Mouse (Mus musculus) spleen, postnatal 10 days (tissue): ENCODE results near the gene Ttll12.
A peak's percentile ranks its signal among the peaks of the same experiment; 100 is the strongest.

Experiments used
- DNase-seq, 2 experiments: peaks; one replicate each; pipeline ENCODE4 v3.0.0; 2021 to 2022; ENCODE audit warnings: low spot score in 2 of 2

Ttll12 gene

GRCm38 (mm10) chr15:83594513-83595363, at the start of gene Ttll12:
Gene Ttll12, minus strand, starts transcription at chr15:83595157.
- DNase-seq, result peak; percentile 89 to 97

DNA sequence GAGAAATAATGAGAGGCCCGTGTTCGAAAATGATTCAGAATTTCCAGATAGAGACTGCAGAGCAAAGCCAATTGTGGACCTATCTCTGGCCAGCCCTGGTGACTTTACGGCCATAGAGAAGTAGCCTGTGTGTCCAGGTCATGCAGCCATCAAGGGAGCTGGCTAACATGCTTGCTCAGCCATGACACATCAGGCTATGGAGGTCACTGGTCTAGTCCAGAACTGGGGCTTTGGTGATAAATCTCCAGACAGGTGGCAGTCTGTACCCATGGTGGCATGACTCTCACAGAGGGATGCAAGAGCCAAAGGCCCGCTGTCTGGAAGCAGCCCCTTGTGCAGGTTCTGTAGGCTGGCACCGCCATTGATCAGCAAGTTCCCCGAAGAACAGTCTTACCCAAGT, 47.6 kb upstream of the Ttll12 start:
- no peak for DNase-seq

DNA sequence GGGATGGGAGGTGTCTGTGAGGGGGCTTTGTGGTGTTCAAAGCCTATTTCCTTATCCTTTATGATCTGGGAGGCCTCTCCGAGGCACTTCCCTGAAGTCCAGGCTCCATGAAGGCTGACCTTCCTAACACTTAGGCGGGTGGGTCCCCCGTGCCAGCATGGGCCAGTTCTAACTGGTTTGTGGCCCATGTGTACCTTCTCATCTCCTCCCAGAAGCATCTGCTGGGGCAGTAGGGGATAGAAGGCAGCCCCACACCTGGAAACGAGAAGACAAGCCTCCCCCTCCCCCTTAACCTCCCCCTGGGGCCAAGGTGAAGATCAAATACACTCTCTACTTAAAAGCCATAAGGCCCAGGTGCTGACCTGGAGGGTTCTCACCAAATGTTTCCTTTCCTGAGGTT, 45.3 kb upstream of the Ttll12 start:
- DNase-seq, result no peak

- no peak for DNase-seq
These were observed 44.2 kb upstream of the Ttll12 start for GRCm38 (mm10) chr15:83639160-83639559.

GRCm38 (mm10) chr15:83638196-83638899, 43.4 kb upstream of the Ttll12 start:
- DNase-seq, result no peak

GRCm38 (mm10) chr15:83636759-83637158, 41.8 kb upstream of the Ttll12 start:
- no peak for DNase-seq

- no peak for DNase-seq
These were observed 40.3 kb upstream of the Ttll12 start for GRCm38 (mm10) chr15:83635251-83635650.

DNA sequence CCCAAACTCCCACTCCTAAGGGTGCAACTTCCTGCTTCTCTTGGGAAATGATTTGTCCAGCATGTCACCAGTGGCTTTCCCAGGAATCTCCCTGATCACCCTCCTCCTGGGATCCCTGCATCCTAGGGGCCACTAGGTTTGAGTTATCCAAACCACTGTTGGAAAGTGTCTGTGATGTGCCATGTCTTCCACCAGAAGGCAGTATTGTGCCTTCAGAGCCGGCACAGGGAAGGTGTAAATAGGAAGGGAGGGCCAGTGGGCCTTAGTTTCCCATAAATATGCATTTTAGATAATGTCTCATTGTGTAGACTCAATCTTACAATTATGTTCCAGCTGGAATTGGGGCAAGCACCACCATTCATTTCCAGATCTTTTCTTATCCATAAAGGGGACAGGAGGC, 39.1 kb upstream of the Ttll12 start:
- no peak for DNase-seq

DNA sequence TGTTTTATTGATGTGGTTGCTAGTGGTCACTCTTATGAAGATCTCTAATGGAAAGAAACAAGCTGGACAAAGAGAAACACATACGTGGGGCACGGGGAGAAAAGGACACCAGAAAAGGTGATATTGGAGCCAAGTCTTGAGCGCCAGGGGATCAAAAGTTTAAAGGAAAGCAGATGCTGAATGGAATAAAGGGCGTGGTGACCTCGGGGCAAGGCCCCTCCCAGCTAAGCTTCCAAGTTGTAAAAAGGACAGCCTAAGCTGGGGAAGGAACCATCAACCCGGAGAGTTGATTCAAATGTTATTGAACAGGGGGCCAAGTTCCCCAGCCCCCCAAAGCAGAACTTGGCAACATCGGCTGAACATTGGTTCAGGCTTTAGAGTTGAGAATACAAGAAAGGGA, 36.1 kb upstream of the Ttll12 start:
- no peak for DNase-seq

DNA sequence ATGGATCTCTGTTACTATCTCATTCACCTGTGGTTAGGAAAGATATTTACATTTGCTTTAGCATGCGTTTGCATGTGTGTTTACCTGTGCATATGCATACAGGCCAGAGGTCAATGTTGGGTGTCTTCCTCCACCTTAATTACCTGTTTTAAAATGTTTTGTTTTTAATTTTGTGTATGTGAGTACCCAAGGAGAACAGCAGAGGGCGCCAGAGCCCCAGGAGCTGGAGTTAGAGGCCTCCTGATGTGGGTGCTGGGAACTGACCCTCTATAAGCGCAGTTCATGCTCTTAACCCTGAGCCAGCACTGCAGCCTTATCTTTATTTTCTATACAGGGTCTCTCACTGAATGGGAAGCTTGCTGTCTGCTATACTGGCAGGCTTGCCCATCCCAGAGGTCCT, 34.8 kb upstream of the Ttll12 start:
- no peak for DNase-seq

DNA sequence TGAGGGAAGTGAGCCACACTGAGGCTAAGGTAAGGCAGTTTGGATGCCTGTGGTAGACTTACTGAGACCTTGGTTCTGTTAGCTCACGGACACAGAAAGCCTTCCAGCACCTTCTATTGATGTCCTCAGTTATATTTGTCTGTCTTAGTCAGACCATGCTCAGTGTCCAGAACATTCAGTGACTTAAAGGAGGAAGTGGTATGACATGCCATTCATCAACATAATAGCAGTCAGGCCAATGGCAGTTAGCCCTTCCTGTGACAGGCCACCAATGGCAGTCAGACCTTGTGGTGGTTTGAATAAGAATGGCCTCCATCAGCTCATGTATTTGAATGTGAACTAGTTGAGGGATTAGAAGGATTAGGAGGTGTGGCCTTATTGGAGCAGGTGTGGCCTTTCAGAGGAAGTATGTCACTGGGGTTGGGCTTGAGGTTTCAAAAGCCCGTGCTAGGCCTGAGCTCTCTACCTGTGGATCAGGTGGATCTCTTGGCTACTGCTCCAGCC, 31.2 kb upstream of the Ttll12 start:
- no peak for DNase-seq

DNA sequence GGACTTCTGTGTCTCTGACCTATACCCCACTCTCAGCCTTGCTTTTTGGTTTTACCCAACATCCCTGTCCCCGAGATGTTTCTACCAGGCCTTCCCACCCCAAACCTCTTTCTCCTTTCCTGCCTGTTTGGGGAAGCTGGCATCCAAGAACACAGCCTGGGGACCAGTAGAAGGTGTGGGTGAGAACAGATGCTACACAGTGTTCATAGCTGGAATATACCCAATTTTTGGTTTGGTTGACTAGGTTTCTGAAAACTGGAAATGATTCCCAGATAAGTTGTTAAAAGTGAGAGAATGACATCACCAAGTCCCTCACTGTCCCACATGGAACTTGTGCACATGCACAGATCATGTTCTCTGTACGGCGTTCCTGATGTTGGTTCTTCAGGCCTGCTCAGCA, 20.3 kb upstream of the Ttll12 start:
- DNase-seq, result no peak

- DNase-seq, result peak; percentile 81 to 89
These were observed 12.3 kb upstream of the Ttll12 start for GRCm38 (mm10) chr15:83607115-83607802.

GRCm38 (mm10) chr15:83606700-83607099, 11.7 kb upstream of the Ttll12 start:
- DNase-seq, result peak; percentile 61 to 79

- DNase-seq, result no peak
These were observed 11.3 kb upstream of the Ttll12 start for GRCm38 (mm10) chr15:83606216-83606615.

- DNase-seq, result no peak
These were observed 8.5 kb upstream of the Ttll12 start for GRCm38 (mm10) chr15:83603426-83603825.

DNA sequence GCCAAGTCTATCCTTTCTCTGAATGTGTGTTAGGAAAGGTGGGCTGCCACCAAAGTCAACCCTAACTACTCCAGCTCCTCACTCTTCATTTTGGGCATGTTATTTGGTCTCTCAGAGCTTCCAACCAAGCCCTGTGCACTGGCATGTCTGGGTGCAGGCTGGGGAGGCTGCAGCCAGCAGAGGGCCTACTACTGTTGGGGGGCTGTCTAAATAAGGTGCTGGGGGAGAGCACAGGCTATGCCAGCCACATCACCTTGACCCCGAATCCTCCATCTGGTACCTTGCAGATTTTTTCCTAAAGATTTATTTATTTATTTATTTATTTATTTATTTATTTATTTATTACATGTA, 8.1 kb upstream of the Ttll12 start:
- no peak for DNase-seq

DNA sequence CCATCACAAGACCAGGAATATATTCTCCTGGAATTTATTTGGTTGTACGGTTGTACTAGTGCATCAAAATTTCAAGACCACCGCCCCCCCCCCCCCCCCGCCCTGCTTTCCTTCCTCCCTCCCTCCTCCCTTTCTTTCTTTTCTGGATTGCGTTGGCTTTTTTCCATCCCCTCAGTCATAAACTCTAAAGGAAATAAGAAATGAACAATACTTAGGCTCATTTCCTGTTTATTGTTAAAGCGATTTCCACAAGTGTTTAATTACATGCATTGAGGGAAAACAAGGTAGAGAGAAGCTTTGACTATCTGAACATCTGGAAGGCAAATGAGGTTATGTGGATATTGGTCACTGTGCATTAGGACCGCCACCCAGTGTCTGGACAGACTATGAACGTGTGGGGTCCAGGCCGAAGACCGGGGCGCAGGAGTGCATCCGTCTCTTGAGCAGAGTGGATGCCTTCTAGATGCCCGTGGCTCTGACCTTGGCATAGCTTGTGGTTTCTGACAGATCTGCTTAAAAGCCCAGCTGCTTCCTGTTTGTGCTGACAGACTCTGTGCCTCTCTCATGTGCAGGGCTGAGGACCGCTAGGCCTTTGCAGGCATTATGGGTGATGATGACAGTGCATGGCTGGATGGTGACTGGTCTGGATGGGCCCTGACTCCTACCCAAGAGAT, 7.6 kb upstream of the Ttll12 start:
- peak; percentile 34 to 73 for DNase-seq

DNA sequence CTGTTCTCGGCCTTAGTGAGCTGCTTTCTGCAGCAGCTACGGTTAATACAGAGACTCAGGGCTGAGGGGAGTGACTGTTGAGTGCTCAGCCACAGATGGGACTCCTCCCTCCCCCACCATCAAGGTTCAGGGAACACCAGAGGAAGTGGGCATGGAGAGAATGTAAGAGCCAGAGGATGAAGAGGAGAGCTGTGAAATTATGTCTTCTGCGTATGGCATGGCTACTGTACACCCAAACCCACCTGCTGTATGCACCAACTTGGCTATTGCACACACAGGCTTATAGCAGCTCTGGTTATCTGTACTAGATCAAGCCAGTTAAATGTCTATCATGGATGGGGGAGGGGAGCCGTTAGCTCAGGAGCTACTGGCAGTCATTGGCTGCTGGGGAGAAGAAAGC, 6.2 kb upstream of the Ttll12 start:
- DNase-seq, result no peak

DNA sequence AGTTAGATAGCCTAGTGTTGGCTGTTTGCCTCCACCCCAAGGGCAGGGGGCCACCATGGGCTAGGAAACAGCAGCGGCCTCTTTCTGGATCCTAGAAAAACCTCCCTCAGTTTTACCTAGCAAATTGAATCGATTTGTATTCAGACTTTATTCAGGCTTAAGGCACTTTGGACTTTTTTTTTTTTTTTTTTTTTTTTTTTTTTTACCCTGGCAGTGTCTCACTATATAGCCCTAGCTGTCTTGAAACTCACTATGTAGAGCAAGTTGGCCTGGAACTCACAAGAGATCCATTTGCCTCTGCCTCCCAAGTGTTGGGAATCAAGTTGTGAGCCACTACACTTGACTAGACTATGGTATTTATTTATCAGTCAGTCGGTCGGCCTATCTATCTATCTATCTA, 1.9 kb upstream of the Ttll12 start:
- no peak for DNase-seq

GRCm38 (mm10) chr15:83595364-83595711, 381 bp upstream of the Ttll12 start:
- DNase-seq, result no peak
